Mouse (Mus musculus): Measurements from ENCODE around the gene Mrpl22.
"Not testable (repeated sequence)": the region's sequence is repeated elsewhere in the genome, so short reads cannot be mapped to it uniquely, and the experiment has no call there.

Mrpl22 gene

DNA sequence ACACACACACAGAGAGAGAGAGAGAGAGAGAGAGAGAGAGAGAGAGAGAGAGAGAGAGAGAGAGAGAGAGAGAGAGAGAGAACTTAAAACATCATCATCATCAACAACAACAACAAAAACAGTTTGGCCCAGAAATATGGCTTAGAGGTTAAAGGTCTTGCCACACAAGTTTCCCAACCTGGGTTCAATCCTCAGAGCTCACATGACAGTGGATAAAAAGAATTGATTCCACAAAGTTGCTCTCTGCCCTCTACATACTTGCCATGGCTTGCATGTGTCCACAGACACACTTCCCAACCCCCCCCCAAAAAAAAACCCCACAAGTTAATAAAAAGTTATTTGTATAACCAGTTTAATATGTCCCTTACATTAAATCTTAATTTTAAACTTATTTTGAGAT lies 55.0 kb downstream of the Mrpl22 start:
- no peak for DNase-seq (ENCODE audit: low spot score in 2 of 2)

DNA sequence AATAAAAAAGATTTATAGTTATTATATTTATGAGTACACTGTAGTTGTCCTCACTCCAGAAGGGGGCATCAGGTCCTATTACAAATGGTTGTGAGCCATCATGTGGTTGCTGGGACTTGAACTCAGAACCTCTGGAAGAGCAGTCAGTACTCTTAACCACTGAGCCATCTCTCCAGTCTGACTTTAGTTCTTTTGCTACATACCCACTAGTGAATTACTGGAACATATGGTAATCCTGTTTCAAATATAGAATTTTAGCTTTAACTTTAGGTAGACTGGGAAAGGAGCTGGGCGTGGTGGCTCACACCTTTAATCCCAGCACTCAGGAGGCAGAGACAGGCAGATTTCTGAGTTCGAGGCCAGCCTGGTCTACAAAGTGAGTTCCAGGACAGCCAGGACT lies 56.6 kb downstream of the Mrpl22 start:
- DNase-seq (ENCODE audit: low spot score in 2 of 2) = not testable (repeated sequence)

All from heart, adult 9 months (tissue).